Mouse (Mus musculus) lung, adult 18-20 months (tissue): ENCODE measurements at regions not wholly inside any gene's neighbourhood (a gene's known extent, or its start where the extent isn't known, plus 50 kb on each side); places are given as distances from the start of the nearest gene placed in this dataset.
A peak's percentile ranks its signal among the peaks of the same experiment; 100 is the strongest.

Source experiments
- DNase-seq, 2 experiments: peaks; one replicate each; pipeline ENCODE4 v3.0.0; 2022; ENCODE audit warnings: mixed read lengths in 2 of 2

- DNase-seq: peak; percentile 27 to 43
Observed at GRCm38 (mm10) chr13:107528724-107529456, 507.0 kb upstream of the Kif2a start.

- no peak for DNase-seq
Observed at GRCm38 (mm10) chr13:107522942-107523341, 501.0 kb upstream of the Kif2a start.

- DNase-seq: no peak
Observed at GRCm38 (mm10) chr13:107514236-107514635, 492.3 kb upstream of the Kif2a start.

- no peak for DNase-seq
Observed at GRCm38 (mm10) chr13:107513274-107514146, 491.6 kb upstream of the Kif2a start.

GRCm38 (mm10) chr13:107507336-107507735 lies 485.4 kb upstream of the Kif2a start:
- no peak for DNase-seq

- no peak for DNase-seq
Observed at GRCm38 (mm10) chr13:107506832-107507231, 484.9 kb upstream of the Kif2a start.

- DNase-seq: no peak
Observed at GRCm38 (mm10) chr13:107505318-107505717, 483.4 kb upstream of the Kif2a start.

GRCm38 (mm10) chr13:107502261-107502660 lies 480.3 kb upstream of the Kif2a start:
- no peak for DNase-seq

- no peak for DNase-seq
Observed at GRCm38 (mm10) chr13:107500776-107501489, 479.0 kb upstream of the Kif2a start.

GRCm38 (mm10) chr13:107499296-107499695 lies 477.4 kb upstream of the Kif2a start:
- DNase-seq: peak in 1 of 2 experiments; percentile 21

GRCm38 (mm10) chr13:107495161-107495732 lies 473.3 kb upstream of the Kif2a start:
- DNase-seq: peak; percentile 38 to 64

- DNase-seq: peak; percentile 44 to 65
Observed at GRCm38 (mm10) chr13:107493765-107494164, 471.8 kb upstream of the Kif2a start.

- no peak for DNase-seq
Observed at GRCm38 (mm10) chr13:107492448-107492847, 470.5 kb upstream of the Kif2a start.

- DNase-seq: no peak
Observed at GRCm38 (mm10) chr13:107491423-107491822, 469.5 kb upstream of the Kif2a start.

- no peak for DNase-seq
Observed at GRCm38 (mm10) chr13:107485400-107486017, 463.6 kb upstream of the Kif2a start.

- no peak for DNase-seq
Observed at GRCm38 (mm10) chr13:107484630-107484998, 462.7 kb upstream of the Kif2a start.

- no peak for DNase-seq
Observed at GRCm38 (mm10) chr13:107483967-107484629, 462.2 kb upstream of the Kif2a start.

GRCm38 (mm10) chr13:107475166-107475565 lies 453.2 kb upstream of the Kif2a start:
- no peak for DNase-seq

GRCm38 (mm10) chr13:107469491-107470276 lies 447.8 kb upstream of the Kif2a start:
- DNase-seq: peak; percentile 76 to 81

- no peak for DNase-seq
Observed at GRCm38 (mm10) chr13:107462791-107463190, 440.9 kb upstream of the Kif2a start.
